ENCODE assay signal across 6 mouse cellular contexts in genomic region chr16:55757422-55757815, GRCm38 (mm10).
DNase-seq lines count a peak whose midpoint lies in the region; ATAC-seq and TF ChIP-seq lines count a peak whose summit lies in the region.
"Not testable (repeated sequence)": the region's sequence is repeated elsewhere in the genome, so short reads cannot be mapped to it uniquely, and the experiment has no call there.

No protein-coding gene starts in this region.

- not testable (repeated sequence) for H3K36me3 ChIP-seq in MEL (ENCODE audit: control insufficient read depth in 1 of 2, insufficient read depth in 2 of 2, low read length in 2 of 2); intestine, embryonic 14.5 days (ENCODE audit: control insufficient read depth, insufficient read depth, low read length); lung, postnatal 0 days (ENCODE audit: insufficient read depth, low read length); midbrain, embryonic 11.5 days (ENCODE audit: control insufficient read depth, insufficient read depth, low read length)

- not testable (repeated sequence) for TF ChIP-seq RAD21 in MEL (IDR thresholded peaks at IDR 0.05; ENCODE audit: low read depth, low read length)

- not testable (repeated sequence) for TF ChIP-seq EP300 in MEL (IDR thresholded peaks at IDR 0.05; ENCODE audit: low read depth in 1 of 2, low read length in 2 of 2); lung, postnatal 0 days (IDR thresholded peaks at IDR 0.05)

- H3K27ac ChIP-seq in MEL (ENCODE audit: control insufficient read depth, low read depth, low read length); midbrain, embryonic 11.5 days (ENCODE audit: low read depth, low read length): not testable (repeated sequence)
- H3K27ac ChIP-seq in intestine, embryonic 14.5 days (ENCODE audit: low read depth), result peak overlapping the region; percentile 64; the same call in 1 of the 2 replicates
- H3K27ac ChIP-seq in lung, postnatal 0 days (ENCODE audit: low read length), result peak overlapping the region; percentile 55; the same call in 1 of the 2 replicates

- TF ChIP-seq CTCF in MEL (IDR thresholded peaks at IDR 0.05 in 2 of 3, conservative IDR thresholded peaks at IDR 0.05 in 1 of 3; ENCODE audit: control insufficient read depth in 1 of 3, insufficient read depth in 1 of 3, low read depth in 2 of 3, low read length in 3 of 3, poor library complexity in 1 of 3, severe bottlenecking in 1 of 3); lung, postnatal 0 days (IDR thresholded peaks at IDR 0.05): not testable (repeated sequence)

- H3K4me2 ChIP-seq in intestine, embryonic 14.5 days (ENCODE audit: low read length); midbrain, embryonic 11.5 days: not testable (repeated sequence)
- H3K4me2 ChIP-seq in lung, postnatal 0 days (replicated peaks; ENCODE audit: low read depth, low read length), result peak overlapping the region; percentile 45; the same call in 1 of the 2 replicates

- not testable (repeated sequence) for H3K79me2 ChIP-seq in MEL (ENCODE audit: control insufficient read depth, insufficient read depth, low read length, poor library complexity)

- not testable (repeated sequence) for TF ChIP-seq POLR2A in MEL (IDR thresholded peaks at IDR 0.05; ENCODE audit: control insufficient read depth in 1 of 2, insufficient read depth in 1 of 2, low read depth in 1 of 2, low read length in 2 of 2, poor library complexity in 1 of 2)

- not testable (repeated sequence) for H3K4me1 ChIP-seq in MEL (ENCODE audit: control insufficient read depth in 1 of 2, insufficient read depth in 2 of 2, low read length in 2 of 2); intestine, embryonic 14.5 days (replicated peaks; ENCODE audit: control insufficient read depth, insufficient read depth, low read length); lung, postnatal 0 days (ENCODE audit: insufficient read depth, low read depth, low read length); midbrain, embryonic 11.5 days (ENCODE audit: control insufficient read depth, insufficient read depth, low read length)

- H3K4me3 ChIP-seq in MEL (ENCODE audit: control insufficient read depth in 1 of 2, insufficient read depth in 1 of 2, low read depth in 2 of 2, low read length in 2 of 2); intestine, embryonic 14.5 days (ENCODE audit: low read depth, low read length); lung, postnatal 0 days (ENCODE audit: low read depth, low read length); midbrain, embryonic 11.5 days (ENCODE audit: low read depth, low read length): not testable (repeated sequence)

- H3K27me3 ChIP-seq in MEL (ENCODE audit: control insufficient read depth in 1 of 2, insufficient read depth in 2 of 2, low read length in 2 of 2); intestine, embryonic 14.5 days (replicated peaks; ENCODE audit: control insufficient read depth, insufficient read depth, low read length); lung, postnatal 0 days (replicated peaks; ENCODE audit: insufficient read depth, low read length); midbrain, embryonic 11.5 days (ENCODE audit: control insufficient read depth, insufficient read depth, low read length): not testable (repeated sequence)

- not testable (repeated sequence) for H3K9ac ChIP-seq in MEL (ENCODE audit: control insufficient read depth, low read depth, low read length, poor library complexity, severe bottlenecking); intestine, embryonic 14.5 days (ENCODE audit: low read length); midbrain, embryonic 11.5 days (ENCODE audit: low read length)
- 0 out of 2 replicates have a peak overlapping the region, but pooled peaks have one; percentile 19 for H3K9ac ChIP-seq in lung, postnatal 0 days (replicated peaks; ENCODE audit: low read depth)

- not testable (repeated sequence) for H3K9me3 ChIP-seq in MEL (replicated peaks; ENCODE audit: insufficient read depth, low read length); intestine, embryonic 14.5 days (ENCODE audit: control insufficient read depth, low read length); lung, postnatal 0 days (ENCODE audit: low read length); midbrain, embryonic 11.5 days (ENCODE audit: control insufficient read depth, low read length)

- DNase-seq in A20 (ENCODE audit: low read depth, low spot score), result peak; percentile 16
- not testable (repeated sequence) for DNase-seq in MEL (ENCODE audit: low read depth, low spot score); intestine, embryonic 14.5 days (ENCODE audit: low spot score); lung, postnatal 0 days (ENCODE audit: low spot score)
- peak; percentile 75 for DNase-seq in midbrain, embryonic 11.5 days (ENCODE audit: low spot score, missing footprints)

- 48% methylated on average over 3 of the region's 3 CpGs for WGBS in intestine, embryonic 14.5 days
- 59% methylated on average over 3 of the region's 3 CpGs for WGBS in lung, postnatal 0 days
- 85% methylated on average over 3 of the region's 3 CpGs for WGBS in midbrain, embryonic 11.5 days

- peak; percentile 28 for ATAC-seq in granulocyte monocyte progenitor cell, adult 5-6 weeks (replicated peaks; ENCODE audit: poor library complexity, severe bottlenecking)
- ATAC-seq in intestine, embryonic 14.5 days (replicated peaks; ENCODE audit: low FRiP score, low TSS enrichment, low read depth); midbrain, embryonic 11.5 days (ENCODE audit: low FRiP score): not testable (repeated sequence)
- peak; percentile 32; the same call in 1 of the 2 replicates for ATAC-seq in lung, postnatal 0 days

TF ChIP-seq in MEL, 35 proteins besides CTCF, POLR2A, EP300 and RAD21:
- peak; percentile 63 for TF ChIP-seq ZNF384 (IDR thresholded peaks at IDR 0.05; ENCODE audit: low read depth, low read length)
